Mouse (Mus musculus) urinary bladder, postnatal 10 days (tissue): ENCODE results near the gene Cdkl5.

Experiments
- DNase-seq: peaks from one replicate; pipeline ENCODE4 v3.0.0; 2022; ENCODE audit warnings: low spot score

Gene Cdkl5

GRCm38 (mm10) chrX:160994543-160995121 is at the start of gene Cdkl5:
Gene Cdkl5, minus strand, starts transcription at chrX:160994704.
- DNase-seq = peak; percentile 68

GRCm38 (mm10) chrX:161033235-161033803 is 38.8 kb upstream of the Cdkl5 start:
- no peak for DNase-seq

- no peak for DNase-seq
Observed at GRCm38 (mm10) chrX:161032423-161032822, 37.9 kb upstream of the Cdkl5 start.

GRCm38 (mm10) chrX:161030233-161030632 is 35.7 kb upstream of the Cdkl5 start:
- DNase-seq = no peak

GRCm38 (mm10) chrX:161024475-161024874 is 30.0 kb upstream of the Cdkl5 start:
- DNase-seq = no peak

- DNase-seq = no peak
Observed at GRCm38 (mm10) chrX:161021548-161021947, 27.0 kb upstream of the Cdkl5 start.

GRCm38 (mm10) chrX:161018179-161018578 is 23.7 kb upstream of the Cdkl5 start:
- DNase-seq = no peak

GRCm38 (mm10) chrX:161006272-161006671 is 11.8 kb upstream of the Cdkl5 start:
- no peak for DNase-seq

- DNase-seq = no peak
Observed at GRCm38 (mm10) chrX:160996051-160996450, 1.5 kb upstream of the Cdkl5 start.

- DNase-seq = no peak
Observed at GRCm38 (mm10) chrX:160995131-160995667, 695 bp upstream of the Cdkl5 start.

- no peak for DNase-seq
Observed at GRCm38 (mm10) chrX:160993749-160994539, 560 bp downstream of the Cdkl5 start.

- no peak for DNase-seq
Observed at GRCm38 (mm10) chrX:160992703-160993102, 1.8 kb downstream of the Cdkl5 start.

- no peak for DNase-seq
Observed at GRCm38 (mm10) chrX:160990276-160990675, 4.2 kb downstream of the Cdkl5 start.

GRCm38 (mm10) chrX:160977919-160978318 is 16.6 kb downstream of the Cdkl5 start:
- DNase-seq = no peak

- DNase-seq = no peak
Observed at GRCm38 (mm10) chrX:160971991-160972545, 22.4 kb downstream of the Cdkl5 start.

- no peak for DNase-seq
Observed at GRCm38 (mm10) chrX:160958593-160959131, 35.8 kb downstream of the Cdkl5 start.

GRCm38 (mm10) chrX:160949583-160949982 is 44.9 kb downstream of the Cdkl5 start:
- no peak for DNase-seq

GRCm38 (mm10) chrX:160944722-160945121 is 49.8 kb downstream of the Cdkl5 start:
- DNase-seq = no peak

- no peak for DNase-seq
Observed at GRCm38 (mm10) chrX:160935541-160935940, 59.0 kb downstream of the Cdkl5 start.

GRCm38 (mm10) chrX:160930656-160931055 is 63.8 kb downstream of the Cdkl5 start:
- no peak for DNase-seq

- no peak for DNase-seq
Observed at GRCm38 (mm10) chrX:160928870-160929269, 65.6 kb downstream of the Cdkl5 start.

GRCm38 (mm10) chrX:160919022-160919637 is 75.4 kb downstream of the Cdkl5 start:
- no peak for DNase-seq
